23 mouse cellular contexts compared by ENCODE assay signal in the genomic region with DNA sequence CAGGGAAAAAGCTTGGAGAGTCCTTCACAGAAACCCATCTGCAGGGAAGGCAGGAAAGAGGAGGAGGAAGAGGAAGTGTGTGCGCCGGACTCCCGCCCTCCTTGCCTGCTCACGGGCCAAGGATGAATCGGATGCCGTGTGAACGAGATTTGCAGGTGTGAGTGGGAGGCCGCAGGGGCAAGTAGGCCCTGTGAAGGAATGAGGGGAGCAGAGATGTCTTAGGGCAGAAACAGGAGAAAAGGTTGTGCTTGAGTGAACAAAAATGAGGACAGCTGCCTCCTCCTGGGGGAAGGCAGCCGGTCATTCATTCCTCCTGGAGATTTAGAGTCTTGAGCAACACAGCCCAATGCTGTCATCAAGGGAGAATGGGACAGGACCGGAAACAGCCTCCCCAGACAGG.
"Had no signal": no experiment of that assay in that cellular context is flagged by ENCODE, and none has a peak within 500 bp of the region (broad histone marks: within the 10 kb centered on the region; RNA-seq: fewer than 3 reads in every experiment).

No protein-coding gene starts in this region.

- H3K9ac ChIP-seq: limb, embryonic 13.5 days; liver, embryonic 12.5 days; liver, embryonic 15.5 days; lung, embryonic 15.5 days; midbrain, embryonic 13.5 days; neural tube, embryonic 13.5 days; stomach, embryonic 15.5 days had no signal

- H3K4me1 ChIP-seq: liver, embryonic 12.5 days; liver, embryonic 15.5 days; megakaryocyte, embryonic 14.5 days had no signal

- H3K27me3 ChIP-seq: lung, embryonic 15.5 days; megakaryocyte, embryonic 14.5 days; neural tube, embryonic 13.5 days; stomach, embryonic 15.5 days had no signal

- H3K4me2 ChIP-seq: limb, embryonic 13.5 days; liver, embryonic 12.5 days; liver, embryonic 15.5 days; lung, embryonic 15.5 days; midbrain, embryonic 13.5 days; neural tube, embryonic 13.5 days; stomach, embryonic 15.5 days had no signal

- H3K27ac ChIP-seq: layer of hippocampus, adult 2 months; limb, embryonic 10.5 days; limb, embryonic 13.5 days; liver, embryonic 12.5 days; liver, embryonic 15.5 days; lung, embryonic 15.5 days; midbrain, embryonic 10.5 days; midbrain, embryonic 13.5 days; neural tube, embryonic 13.5 days; stomach, embryonic 15.5 days had no signal

- H3K36me3 ChIP-seq: limb, embryonic 10.5 days; limb, embryonic 13.5 days; liver, embryonic 12.5 days; liver, embryonic 15.5 days; lung, embryonic 15.5 days; midbrain, embryonic 10.5 days; midbrain, embryonic 13.5 days; neural tube, embryonic 13.5 days; stomach, embryonic 15.5 days had no signal

- H3K4me3 ChIP-seq: layer of hippocampus, adult 2 months; limb, embryonic 10.5 days; limb, embryonic 13.5 days; liver, embryonic 12.5 days; liver, embryonic 15.5 days; lung, embryonic 15.5 days; megakaryocyte, embryonic 14.5 days; midbrain, embryonic 10.5 days; midbrain, embryonic 13.5 days; myocyte; neural tube, embryonic 13.5 days; stomach, embryonic 15.5 days had no signal

- ATAC-seq: liver, embryonic 12.5 days; midbrain, embryonic 13.5 days; midbrain, embryonic 16.5 days had no signal

- H3K9me3 ChIP-seq: limb, embryonic 10.5 days; limb, embryonic 13.5 days; liver, embryonic 12.5 days; liver, embryonic 15.5 days; lung, embryonic 15.5 days; megakaryocyte, embryonic 14.5 days; midbrain, embryonic 10.5 days; midbrain, embryonic 13.5 days; neural tube, embryonic 13.5 days; stomach, embryonic 15.5 days had no signal

- DNase-seq: kidney, adult 9 months; layer of hippocampus, adult 9-11 months; liver; lung, adult 18-20 months; lung, postnatal 10 days; lung, postnatal 36 days; retina, postnatal 1 day; right cerebral cortex, postnatal 25 days; spleen, adult 18-20 months; thymus, postnatal 25 days had no signal
